Mouse (Mus musculus): ENCODE results near the gene Rheb.
"Not testable (repeated sequence)": the region's sequence is repeated elsewhere in the genome, so short reads cannot be mapped to it uniquely, and the experiment has no call there.

Gene Rheb

DNA sequence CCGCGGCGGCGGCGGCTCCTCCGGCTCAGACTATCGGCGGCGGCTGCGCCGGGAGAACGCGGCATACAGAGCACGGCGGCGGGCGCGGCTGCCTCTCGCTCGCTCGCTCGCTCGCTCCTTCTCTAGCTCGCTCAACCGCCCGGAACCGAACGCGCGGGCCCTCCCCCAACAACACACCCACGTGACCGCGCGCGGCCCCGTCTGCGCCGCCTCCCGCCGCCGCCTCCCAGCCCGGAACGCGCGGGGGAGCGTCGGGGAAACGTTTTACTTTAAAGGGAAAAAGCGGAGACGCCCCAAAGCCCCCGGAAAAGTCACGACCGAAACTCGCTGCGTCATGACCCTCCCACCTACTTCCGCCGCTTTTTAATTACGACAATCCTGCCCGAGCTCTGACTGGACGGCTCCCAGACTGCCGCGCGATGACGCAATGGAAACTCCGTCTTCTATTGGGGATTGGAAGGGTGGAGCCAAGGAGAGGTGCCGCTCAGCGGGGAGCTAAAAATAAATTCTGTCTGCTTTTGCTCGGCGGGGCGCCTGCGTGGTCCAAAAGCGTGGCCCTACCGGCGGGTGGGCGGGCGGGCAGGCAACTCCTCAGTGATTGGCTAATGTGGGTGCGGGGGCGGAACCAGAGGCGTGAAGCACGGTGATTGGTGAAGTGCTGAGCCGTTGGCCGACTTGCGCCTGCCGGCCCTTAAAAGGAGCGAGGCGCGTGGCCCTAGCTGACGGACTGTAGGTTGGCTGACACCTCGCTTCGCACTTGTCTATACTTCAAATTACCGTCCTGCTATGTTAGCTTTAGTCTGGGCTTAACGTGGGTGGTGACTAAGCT, at the start of gene Rheb:
Gene Rheb (minus strand): TSS at position 351 of the 829 bp plus-strand sequence.
- peak; percentile 98 to 99 for DNase-seq (ENCODE audit: low read depth in 2 of 2, low spot score in 2 of 2)

DNA sequence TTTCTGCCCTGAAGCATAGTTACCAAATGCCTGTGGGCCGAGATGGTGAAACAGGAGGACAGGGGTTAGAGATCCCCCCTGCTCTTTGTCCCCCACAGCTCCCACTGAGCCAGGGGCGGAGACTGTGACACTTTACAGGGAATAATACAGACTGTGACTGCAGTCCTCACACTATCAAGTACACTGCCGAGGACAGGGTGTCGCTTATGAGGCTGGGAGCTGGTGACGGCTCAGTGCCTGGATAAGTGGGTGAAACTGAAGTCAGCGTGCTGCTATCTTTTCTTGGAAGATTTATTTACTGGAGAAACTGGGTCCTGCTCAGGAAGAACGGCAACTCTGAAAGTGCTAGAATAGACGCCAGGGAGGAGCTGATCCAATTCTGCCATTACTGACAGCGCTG, 47.4 kb upstream of the Rheb start:
- no peak for DNase-seq (ENCODE audit: low read depth in 2 of 2, low spot score in 2 of 2)

GRCm38 (mm10) chr5:24888874-24889591, 46.6 kb upstream of the Rheb start:
- DNase-seq (ENCODE audit: low read depth in 2 of 2, low spot score in 2 of 2), result no peak

DNA sequence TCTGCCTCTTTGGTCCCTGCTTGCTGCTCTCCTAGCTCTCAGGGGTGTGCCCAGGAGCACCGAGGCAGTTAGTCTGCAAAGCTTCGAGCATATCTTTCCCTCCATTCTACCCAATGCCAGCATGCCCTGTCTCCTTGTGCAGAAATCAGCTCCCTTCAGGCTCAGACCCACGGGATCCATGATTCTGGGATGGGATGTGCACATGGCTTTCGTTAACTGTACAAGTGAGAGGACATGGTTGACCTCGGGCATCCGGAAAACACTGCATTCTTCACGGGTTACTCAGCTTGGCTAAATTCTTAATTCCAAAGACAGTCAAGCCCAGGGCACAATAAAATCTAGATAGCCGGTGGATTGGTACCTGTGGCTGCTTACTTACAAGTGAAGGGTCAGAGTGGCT, 44.8 kb upstream of the Rheb start:
- no peak for DNase-seq (ENCODE audit: low read depth in 2 of 2, low spot score in 2 of 2)

GRCm38 (mm10) chr5:24878713-24879112, 36.3 kb upstream of the Rheb start:
- DNase-seq (ENCODE audit: low read depth in 2 of 2, low spot score in 2 of 2), result no peak

DNA sequence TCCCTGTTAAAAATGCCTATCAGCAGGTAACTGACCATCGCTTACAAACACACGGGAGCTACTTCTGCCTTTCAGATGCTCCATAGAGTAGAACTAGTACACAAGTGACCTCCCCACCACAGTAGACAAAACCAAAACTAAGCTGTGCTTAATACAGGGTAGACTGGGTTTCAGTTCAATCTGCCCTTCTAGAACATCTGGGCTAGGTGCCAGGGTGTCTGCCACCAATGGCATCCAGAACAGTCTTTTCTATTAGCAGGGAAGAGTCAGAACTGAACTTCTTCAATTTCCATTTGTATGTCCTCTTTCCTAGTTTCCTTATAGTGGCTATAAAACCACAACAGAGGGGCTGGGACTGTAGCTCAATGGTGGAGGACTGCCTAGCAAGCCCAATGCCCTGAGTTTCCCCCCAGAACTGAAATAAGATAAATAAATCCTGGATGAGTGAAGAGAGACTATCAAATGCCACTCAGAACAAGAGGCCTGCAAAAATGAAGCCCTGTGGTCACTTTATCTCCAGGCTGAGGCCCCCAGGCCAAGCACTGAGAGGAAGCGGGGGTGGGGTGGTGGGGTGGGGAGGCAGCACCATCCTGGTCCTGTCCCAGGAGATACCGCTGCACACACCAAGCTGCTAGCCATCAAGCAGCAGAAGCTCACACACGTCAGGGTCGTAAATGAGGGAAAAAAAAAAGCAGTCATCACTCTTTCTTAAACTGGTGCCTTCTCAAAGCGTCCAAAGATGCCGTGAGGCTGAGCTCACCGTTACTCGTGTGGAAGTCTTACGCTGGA, 35.6 kb upstream of the Rheb start:
- DNase-seq (ENCODE audit: low read depth in 2 of 2, low spot score in 2 of 2), result no peak

- DNase-seq (ENCODE audit: low read depth in 2 of 2, low spot score in 2 of 2), result no peak
Measured at GRCm38 (mm10) chr5:24876653-24877052, 34.2 kb upstream of the Rheb start.

DNA sequence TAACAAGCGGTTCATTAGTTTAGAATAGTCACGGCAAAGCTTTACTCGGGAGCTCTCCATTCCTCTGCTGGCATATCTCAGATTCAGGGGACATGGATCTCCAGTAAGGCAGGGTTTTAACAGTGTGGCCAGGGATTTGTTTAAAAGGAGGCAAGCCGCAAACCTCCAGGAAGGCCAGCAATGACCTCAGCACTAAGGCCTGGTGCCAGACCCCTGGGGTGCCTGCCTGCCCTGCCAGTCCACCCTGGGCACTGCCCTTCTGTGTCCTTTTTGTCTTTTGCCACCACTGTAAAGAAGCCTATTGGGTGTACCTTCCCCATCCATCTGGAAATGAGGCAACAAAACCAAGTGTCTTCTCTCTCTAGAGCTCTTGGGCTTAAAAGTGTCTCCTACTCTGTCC, 31.7 kb upstream of the Rheb start:
- DNase-seq (ENCODE audit: low read depth in 2 of 2, low spot score in 2 of 2), result no peak

DNA sequence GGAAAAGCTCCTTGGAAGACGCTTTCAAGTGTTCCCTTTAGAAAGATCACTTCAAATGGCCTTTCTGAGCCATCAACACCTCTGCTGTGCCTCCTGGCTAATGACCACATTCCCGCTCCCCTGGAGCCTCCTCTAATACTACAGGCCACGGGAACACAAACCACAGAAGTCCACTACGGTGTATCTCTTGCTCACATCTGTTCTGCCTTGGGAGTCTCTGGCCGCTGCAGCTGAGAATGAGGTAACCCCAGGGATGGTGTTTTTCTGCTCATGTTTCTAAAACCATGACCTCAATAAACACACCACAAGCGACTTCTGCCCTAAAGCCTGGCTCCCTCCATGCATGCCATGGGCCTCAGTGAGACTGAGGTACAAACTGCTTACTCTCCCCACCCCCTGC, 30.8 kb upstream of the Rheb start:
- DNase-seq (ENCODE audit: low read depth in 2 of 2, low spot score in 2 of 2), result no peak

GRCm38 (mm10) chr5:24871276-24871675, 28.9 kb upstream of the Rheb start:
- DNase-seq (ENCODE audit: low read depth in 2 of 2, low spot score in 2 of 2), result peak in 1 of 2 experiments; percentile 11

- DNase-seq (ENCODE audit: low read depth in 2 of 2, low spot score in 2 of 2), result no peak
Measured at GRCm38 (mm10) chr5:24869796-24870289, 27.4 kb upstream of the Rheb start.

GRCm38 (mm10) chr5:24863804-24864203, 21.4 kb upstream of the Rheb start:
- DNase-seq (ENCODE audit: low read depth in 2 of 2, low spot score in 2 of 2), result no peak

- DNase-seq (ENCODE audit: low read depth in 2 of 2, low spot score in 2 of 2), result no peak
Measured at GRCm38 (mm10) chr5:24861449-24861930, 19.1 kb upstream of the Rheb start.

- DNase-seq (ENCODE audit: low read depth in 2 of 2, low spot score in 2 of 2), result no peak
Measured at GRCm38 (mm10) chr5:24860635-24861448, 18.4 kb upstream of the Rheb start.

GRCm38 (mm10) chr5:24859771-24860540, 17.5 kb upstream of the Rheb start:
- no peak for DNase-seq (ENCODE audit: low read depth in 2 of 2, low spot score in 2 of 2)

- no peak for DNase-seq (ENCODE audit: low read depth in 2 of 2, low spot score in 2 of 2)
Measured at GRCm38 (mm10) chr5:24854827-24855600, 12.6 kb upstream of the Rheb start.

DNA sequence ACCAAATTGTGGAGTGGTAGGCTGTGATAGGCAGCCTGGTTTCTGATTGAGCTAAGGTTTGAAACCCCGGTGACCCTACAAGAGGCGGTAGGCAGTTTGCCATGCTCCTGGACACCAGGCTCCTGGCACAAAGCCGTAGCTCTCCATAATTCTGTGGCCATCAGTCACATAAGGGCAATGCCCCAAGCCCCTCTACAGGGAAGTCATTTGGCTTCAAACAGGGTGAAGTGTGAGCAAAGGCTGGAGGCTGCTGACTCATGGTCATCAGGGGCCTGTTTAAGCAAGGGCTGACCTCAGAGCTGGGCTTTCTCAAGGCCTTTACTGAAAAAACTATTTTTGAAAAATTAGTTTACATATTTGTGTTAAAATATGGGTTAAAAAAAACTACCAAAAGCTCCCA, 11.8 kb upstream of the Rheb start:
- no peak for DNase-seq (ENCODE audit: low read depth in 2 of 2, low spot score in 2 of 2)

GRCm38 (mm10) chr5:24848261-24848660, 5.8 kb upstream of the Rheb start:
- not testable (repeated sequence) for DNase-seq (ENCODE audit: low read depth in 2 of 2, low spot score in 2 of 2)

DNA sequence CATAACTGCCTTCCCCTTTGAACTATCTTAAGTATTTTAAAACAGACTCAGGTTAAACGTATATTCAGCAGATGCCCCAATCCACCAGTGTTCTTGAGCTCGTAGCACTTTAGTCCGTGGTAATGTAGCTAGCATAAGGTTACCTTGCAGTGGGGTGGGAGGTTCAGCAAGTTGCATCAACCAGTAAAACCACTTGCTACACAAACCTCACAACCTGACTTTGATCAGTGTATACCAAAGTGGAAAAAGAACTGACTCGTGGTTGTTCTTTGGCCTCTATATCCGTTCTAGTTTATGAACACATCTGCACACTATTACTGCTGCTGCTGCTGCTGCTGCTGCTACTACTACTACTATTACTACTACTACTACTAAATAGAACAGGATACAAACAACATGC, 1.4 kb upstream of the Rheb start:
- DNase-seq (ENCODE audit: low read depth in 2 of 2, low spot score in 2 of 2), result no peak

Measured in CD8-positive naive resting alpha-beta T cell, adult 2 months (primary cell).